Mouse (Mus musculus) CH12.LX (cell line): Measurements from ENCODE around the gene Rims1. TPM values are rescaled to one million over a fixed set of nuclear protein-coding genes. Genes with fewer than 3 reads are reported as not detected.

Experiments
- DNase-seq: peaks from one replicate; pipeline ENCODE4 v3.0.0-alpha.2; 2013; ENCODE audit errors: extremely low read depth
- H3K27ac ChIP-seq: 2 replicates; pipeline ENCODE4 v1.5.1; 2012; ENCODE audit warnings: low read depth, mild to moderate bottlenecking, control low read depth, moderate library complexity; ENCODE audit not compliant: insufficient read depth
- H3K27me3 ChIP-seq: replicated peaks from 2 replicates; pipeline ENCODE3; 2012; ENCODE audit warnings: inconsistent platforms
- H3K36me3 ChIP-seq, 2 experiments: replicated peaks in 1 of 2; 2 replicates each; pipeline versions ENCODE3 to v1.6.1; 2012; ENCODE audit warnings: inconsistent platforms in 1 of 2, low read length in 1 of 2, mild to moderate bottlenecking in 1 of 2, mixed read lengths in 1 of 2, moderate library complexity in 1 of 2; ENCODE audit not compliant: control insufficient read depth in 1 of 2, insufficient read depth in 1 of 2
- H3K4me1 ChIP-seq, 2 experiments: 2 replicates each; pipeline ENCODE4 v1.6.1; 2012; ENCODE audit warnings: inconsistent platforms in 1 of 2, moderate library complexity in 1 of 2; ENCODE audit not compliant: insufficient read depth in 2 of 2, control insufficient read depth in 1 of 2
- H3K4me2 ChIP-seq: 2 replicates; pipeline ENCODE4 v1.6.1; 2012; ENCODE audit warnings: low read depth, mild to moderate bottlenecking, control low read depth; ENCODE audit not compliant: poor library complexity, insufficient read depth, severe bottlenecking
- H3K4me3 ChIP-seq, 3 experiments: fragments of 150-350 bp in 1 of 3; sonication (generic) in 1 of 3; replicated peaks in 1 of 3; 2 replicates each; pipeline versions ENCODE3 to v1.5.1; 2011 to 2012; ENCODE audit warnings: low read depth in 2 of 3, low read length in 2 of 3, mild to moderate bottlenecking in 2 of 3, moderate library complexity in 2 of 3, control low read depth in 1 of 3, improper control_type of control experiment in 1 of 3, inconsistent platforms in 1 of 3, mixed read lengths in 1 of 3; ENCODE audit not compliant: poor library complexity in 1 of 3
- H3K79me2 ChIP-seq: replicated peaks from 2 replicates; pipeline ENCODE4 v1.6.1; 2012; ENCODE audit warnings: mild to moderate bottlenecking, moderate library complexity; ENCODE audit not compliant: control insufficient read depth, poor library complexity, insufficient read depth, severe bottlenecking; ENCODE audit errors: extremely low read depth
- H3K9ac ChIP-seq: 2 replicates; pipeline ENCODE4 v1.6.1; 2012; ENCODE audit warnings: low read depth, mild to moderate bottlenecking, control low read depth, moderate library complexity; ENCODE audit not compliant: insufficient read depth
- H3K9me3 ChIP-seq: replicated peaks from 2 replicates; pipeline ENCODE3; 2012; ENCODE audit warnings: low read length, inconsistent platforms, mixed read lengths
- BHLHE40 ChIP-seq: IDR thresholded peaks from 2 replicates; pipeline ENCODE4 v1.6.1; 2011; ENCODE audit warnings: mild to moderate bottlenecking, low read depth, low read length, improper control_type of control experiment
- CHD2 ChIP-seq: IDR thresholded peaks from 2 replicates; pipeline ENCODE4 v1.6.1; 2011; ENCODE audit warnings: low read length, improper control_type of control experiment
- CTCF ChIP-seq, 2 experiments: IDR thresholded peaks in 1 of 2; conservative IDR thresholded peaks in 1 of 2; 2 replicates each; pipeline ENCODE4 v1.5.1; 2011 to 2012; ENCODE audit warnings: low read depth in 2 of 2, low read length in 2 of 2, improper control_type of control experiment in 1 of 2, inconsistent platforms in 1 of 2, mild to moderate bottlenecking in 1 of 2, moderate library complexity in 1 of 2
- EP300 ChIP-seq: IDR thresholded peaks from 2 replicates; pipeline ENCODE4 v1.6.1; 2011; ENCODE audit warnings: low read length, improper control_type of control experiment
- IRF4 ChIP-seq: IDR thresholded peaks from 2 replicates; pipeline ENCODE4 v1.6.1; 2014; ENCODE audit warnings: low read depth, mild to moderate bottlenecking, inconsistent platforms, low read length, improper control_type of control experiment
- JUND ChIP-seq: conservative IDR thresholded peaks from 2 replicates; pipeline ENCODE4 v1.6.1; 2011; ENCODE audit warnings: low read depth, low read length, improper control_type of control experiment
- KAT2A ChIP-seq: IDR thresholded peaks from 2 replicates; pipeline ENCODE4 v1.6.1; 2012; ENCODE audit warnings: low read length, improper control_type of control experiment, inconsistent platforms; ENCODE audit not compliant: insufficient replicate concordance
- MAFK ChIP-seq: IDR thresholded peaks from 2 replicates; pipeline ENCODE4 v1.6.1; 2011; ENCODE audit warnings: low read length, improper control_type of control experiment; ENCODE audit not compliant: insufficient replicate concordance
- MAZ ChIP-seq: IDR thresholded peaks from 2 replicates; pipeline ENCODE4 v1.6.1; 2012; ENCODE audit warnings: low read depth, mild to moderate bottlenecking, inconsistent platforms, low read length, improper control_type of control experiment, moderate library complexity
- MEF2A ChIP-seq: IDR thresholded peaks from 2 replicates; pipeline ENCODE4 v1.6.1; 2014; ENCODE audit warnings: low read depth, mild to moderate bottlenecking, inconsistent platforms, low read length, improper control_type of control experiment, borderline replicate concordance
- MXI1 ChIP-seq: IDR thresholded peaks from 2 replicates; pipeline ENCODE4 v1.6.1; 2011; ENCODE audit warnings: mild to moderate bottlenecking, low read depth, low read length, improper control_type of control experiment
- MYC ChIP-seq: IDR thresholded peaks from 2 replicates; pipeline ENCODE4 v1.6.1; 2011; ENCODE audit warnings: low read depth, mild to moderate bottlenecking, improper control_type of control experiment, low read length
- NELFE ChIP-seq: IDR thresholded peaks from 2 replicates; pipeline ENCODE4 v1.6.1; 2011; ENCODE audit warnings: low read depth, low read length, improper control_type of control experiment
- NRF1 ChIP-seq: IDR thresholded peaks from 2 replicates; pipeline ENCODE4 v1.6.1; 2014; ENCODE audit warnings: low read depth, mild to moderate bottlenecking, inconsistent platforms, low read length, improper control_type of control experiment, moderate library complexity
- PAX5 ChIP-seq: IDR thresholded peaks from 2 replicates; pipeline ENCODE4 v1.6.1; 2012; ENCODE audit warnings: low read length, inconsistent platforms, mixed read lengths
- POLR2A ChIP-seq: IDR thresholded peaks from 2 replicates; pipeline ENCODE4 v1.6.1; 2011; ENCODE audit warnings: low read depth, mild to moderate bottlenecking, improper control_type of control experiment, low read length
- POLR2AphosphoS2 ChIP-seq: IDR thresholded peaks from 2 replicates; pipeline ENCODE4 v1.6.1; 2011; ENCODE audit warnings: low read depth, low read length, improper control_type of control experiment
- RAD21 ChIP-seq: IDR thresholded peaks from 2 replicates; pipeline ENCODE4 v1.6.1; 2011; ENCODE audit warnings: low read depth, mild to moderate bottlenecking, low read length, improper control_type of control experiment, moderate library complexity
- TBP ChIP-seq: conservative IDR thresholded peaks from 2 replicates; pipeline ENCODE4 v1.6.1; 2011; ENCODE audit warnings: low read depth, low read length, improper control_type of control experiment
- UBTF ChIP-seq: IDR thresholded peaks from 2 replicates; pipeline ENCODE4 v1.6.1; 2012; ENCODE audit warnings: low read depth, mild to moderate bottlenecking, inconsistent platforms, low read length, improper control_type of control experiment, moderate library complexity
- USF2 ChIP-seq: conservative IDR thresholded peaks from 2 replicates; pipeline ENCODE4 v1.6.1; 2011; ENCODE audit warnings: low read depth, low read length, improper control_type of control experiment
- ZC3H11A ChIP-seq: IDR thresholded peaks from 2 replicates; pipeline ENCODE4 v1.6.1; 2012; ENCODE audit warnings: low read depth, mild to moderate bottlenecking, inconsistent platforms, low read length, improper control_type of control experiment
- ZKSCAN1 ChIP-seq: IDR thresholded peaks from 2 replicates; pipeline ENCODE4 v1.6.1; 2012; ENCODE audit warnings: low read depth, inconsistent platforms, low read length, improper control_type of control experiment, borderline replicate concordance
- ZMIZ1 ChIP-seq: IDR thresholded peaks from 2 replicates; pipeline ENCODE4 v1.6.1; 2012; ENCODE audit warnings: low read depth, mild to moderate bottlenecking, inconsistent platforms, low read length, improper control_type of control experiment
- ZNF384 ChIP-seq: IDR thresholded peaks from 2 replicates; pipeline ENCODE4 v1.6.1; 2012; ENCODE audit warnings: low read depth, low read length, improper control_type of control experiment, inconsistent platforms
- dilution Hi-C: fragments of 300-500 bp; cut with MboI; formaldehyde crosslinking; loops from 2 replicates; pipeline ENCODE4 v1.14.3; 2020; ENCODE audit warnings: low sequenced_read_pairs; ENCODE audit not compliant: extremely low pct_unique_long_range_greater_than_20kb, extremely low pct_ligation_motif_present
- in situ Hi-C: fragments of 300-500 bp; cut with MboI; formaldehyde crosslinking; loops from 3 replicates; pipeline ENCODE4 v1.14.3; 2019; ENCODE audit warnings: low sequenced_read_pairs, low pct_ligation_motif_present, low pct_unique_long_range_greater_than_20kb, mixed read lengths
- polyA plus RNA-seq: library from polyadenylated mRNA; unstranded; fragments of >175 nt; gene quantifications from 2 replicates; pipeline ENCODE4 v1.2.1, GENCODE M21; 2012; ENCODE audit warnings: low read depth; ENCODE audit not compliant: insufficient read length
- total RNA-seq, 2 experiments: library from RNA; depleted of rRNA; stranded (reverse); fragments of 300-350 nt in 1 of 2; fragments of >200 nt in 1 of 2; gene quantifications; 2 replicates each; pipeline ENCODE4 v1.2.3; 2012 to 2014

Rims1 gene
- total and polyA plus RNA-seq, 3 experiments: not detected

DNA sequence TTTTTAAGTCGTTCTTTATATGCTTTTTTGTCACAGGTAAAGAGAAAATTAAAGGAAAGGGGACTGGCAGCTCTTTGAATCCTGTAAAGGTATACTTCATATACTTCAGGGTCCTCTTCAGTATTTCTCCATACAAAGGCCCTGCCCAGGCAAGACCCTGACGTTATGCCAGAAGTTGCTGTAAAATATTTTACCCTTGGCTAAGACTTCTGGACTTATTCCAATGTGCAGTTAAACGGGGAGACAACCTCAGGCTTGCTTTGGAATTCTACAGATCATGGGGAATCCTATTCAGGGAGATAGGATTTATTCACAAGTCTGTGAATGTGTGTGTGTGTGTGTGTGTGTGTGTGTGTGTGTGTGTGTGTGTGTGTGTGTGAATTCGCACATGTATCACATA lies 270.7 kb downstream of the Rims1 start:
- dilution Hi-C loops: no loop called here
- H3K4me1 ChIP-seq: no peaks in the 10 kb centered on the region

GRCm38 (mm10) chr1:22533146-22534096 lies 272.4 kb downstream of the Rims1 start:
- Histone ChIP-seq H3K4me3 (no peak overlapping the region), H3K27me3 (no peaks in the 10 kb centered on the region), H3K9me3 (peaks cover 10% of the 10 kb centered on the region), H3K79me2 (no peaks in the 10 kb centered on the region), H3K4me1 (no peaks in the 10 kb centered on the region), H3K27ac (no peak overlapping the region), H3K4me2 (no peak overlapping the region), H3K36me3 (no peaks in the 10 kb centered on the region), H3K9ac (no peak overlapping the region)
- dilution Hi-C loops (no loop called here), in situ Hi-C loops (no loop called here)
- TF ChIP-seq MXI1 (no peak), MAFK (no peak), CHD2 (no peak), MEF2A (no peak), CTCF (conservative IDR thresholded peaks at IDR 0.05 in 1 of 2, IDR thresholded peaks at IDR 0.05 in 1 of 2; ENCODE audit: low read depth in 2 of 2, low read length in 2 of 2) (no peak), PAX5 (no peak), JUND (no peak), IRF4 (no peak), POLR2A (no peak), ZKSCAN1 (no peak), ZNF384 (no peak), ZMIZ1 (no peak), TBP (no peak), KAT2A (no peak), RAD21 (no peak), MAZ (no peak), USF2 (no peak), BHLHE40 (no peak), MYC (no peak)
- no peak for DNase-seq

More for the DNA sequence above, 270.7 kb downstream of the Rims1 start:
- H3K79me2 ChIP-seq: no peaks in the 10 kb centered on the region
- H3K36me3 ChIP-seq: no peaks in the 10 kb centered on the region
- H3K9ac ChIP-seq: no peak overlapping the region
- H3K4me3 ChIP-seq: no peak overlapping the region
- no peak overlapping the region for H3K4me2 ChIP-seq
- in situ Hi-C loops: no loop called here
- no peak for DNase-seq
- TF ChIP-seq EP300 (no peak), ZKSCAN1 (no peak), BHLHE40 (no peak), ZMIZ1 (no peak), NELFE (no peak), NRF1 (no peak), MXI1 (no peak), KAT2A (no peak), ZNF384 (no peak), UBTF (no peak), IRF4 (no peak), POLR2AphosphoS2 (no peak), ZC3H11A (no peak), MYC (no peak)
- no peak overlapping the region for H3K27ac ChIP-seq
- peaks cover 10% of the 10 kb centered on the region for H3K9me3 ChIP-seq
- H3K27me3 ChIP-seq: no peaks in the 10 kb centered on the region
